Mouse (Mus musculus): ENCODE results near the gene Osbpl2. TPM values are rescaled to one million over a fixed set of nuclear protein-coding genes. Genes with fewer than 3 reads are reported as not detected.
A peak's percentile ranks its signal among the peaks of the same experiment; 100 is the strongest.

Gene Osbpl2
- total RNA-seq, 2 experiments from 2014 or later: 30.2 to 34.0 TPM

DNA sequence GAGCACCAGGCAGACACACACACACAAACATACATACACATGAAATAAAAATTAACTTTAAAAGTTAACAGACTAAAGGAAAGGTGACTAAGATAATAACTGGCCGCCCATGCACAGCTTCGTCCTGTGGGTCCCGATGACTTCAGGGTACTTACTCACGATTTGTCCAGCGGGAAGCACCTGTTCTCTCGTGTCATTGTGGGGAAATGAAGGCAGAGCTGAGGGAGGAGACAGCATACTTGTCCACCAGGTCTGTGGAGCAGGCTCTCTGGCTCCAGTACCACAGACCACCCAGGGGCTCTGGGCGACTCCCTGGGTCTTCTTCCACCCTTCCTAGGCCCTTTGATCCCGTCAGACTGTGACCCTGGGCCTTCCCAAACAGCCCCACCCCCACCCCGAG lies 82.2 kb downstream of the Osbpl2 start:
- DNase-seq: no peak

- DNase-seq: no peak
Measured at GRCm38 (mm10) chr2:180202263-180202662, 83.2 kb downstream of the Osbpl2 start.

DNA sequence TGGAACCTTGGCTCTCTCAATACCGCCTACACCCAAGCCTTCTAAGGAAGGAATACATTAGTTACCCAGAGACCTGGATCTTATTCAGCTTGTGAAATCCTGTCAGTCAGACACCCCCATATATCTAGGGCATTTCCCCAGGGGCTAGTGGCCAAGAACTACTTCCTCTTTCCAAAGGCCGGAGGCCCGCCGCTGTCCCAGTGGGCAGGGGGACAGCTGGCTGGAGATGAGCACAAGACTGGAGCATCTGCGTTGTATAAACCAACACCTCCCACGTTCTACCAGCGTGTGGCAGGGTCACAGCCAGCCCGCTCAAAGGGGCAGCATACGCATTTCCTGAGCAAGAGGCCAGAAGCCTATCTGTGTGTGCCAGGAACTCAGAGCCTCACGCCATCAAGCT lies 83.7 kb downstream of the Osbpl2 start:
- DNase-seq: no peak

GRCm38 (mm10) chr2:180204501-180204900 lies 85.4 kb downstream of the Osbpl2 start:
- DNase-seq: no peak

- DNase-seq: no peak
Measured at GRCm38 (mm10) chr2:180205083-180205955, 86.2 kb downstream of the Osbpl2 start.

GRCm38 (mm10) chr2:180205956-180206280 lies 86.8 kb downstream of the Osbpl2 start:
- DNase-seq: no peak

DNA sequence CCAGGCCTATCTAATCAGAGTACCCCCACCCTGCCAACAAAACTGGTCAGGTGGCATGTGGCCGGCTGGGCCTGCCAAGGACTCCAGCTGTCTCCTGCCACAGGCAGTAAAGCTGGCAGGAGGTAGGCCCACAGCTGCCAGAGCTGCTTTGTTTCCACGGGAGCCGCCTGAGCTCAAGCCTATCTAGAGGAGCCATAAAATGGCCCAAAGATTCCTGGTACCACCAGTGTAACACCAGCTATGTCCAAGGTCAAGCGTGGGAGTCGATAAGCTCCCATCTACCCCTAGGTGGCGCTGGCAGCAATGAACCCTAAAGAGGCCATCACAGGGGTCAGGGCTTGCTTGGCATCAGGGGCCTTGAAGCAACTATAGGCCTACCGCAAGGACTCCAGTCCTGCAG lies 88.7 kb downstream of the Osbpl2 start:
- peak; percentile 70 for DNase-seq

DNA sequence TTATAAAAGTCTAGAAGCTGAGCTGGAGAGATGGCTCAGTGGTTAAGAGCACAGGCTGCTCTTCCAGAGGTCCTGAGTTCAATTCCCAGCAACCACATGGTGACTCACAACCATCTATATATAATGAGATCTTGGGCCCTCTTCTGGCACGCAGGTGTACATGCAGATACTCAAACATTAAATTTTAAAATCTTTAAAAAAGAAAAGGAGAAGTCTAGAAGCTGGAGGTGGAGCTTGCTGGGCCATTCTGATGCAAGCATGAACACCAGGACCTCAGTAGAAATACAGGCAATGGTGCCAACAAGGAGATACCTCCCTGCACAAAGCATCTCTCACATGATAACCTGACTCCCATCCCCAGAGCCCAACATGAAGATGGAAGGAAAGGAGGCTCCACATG lies 89.9 kb downstream of the Osbpl2 start:
- DNase-seq: no peak

GRCm38 (mm10) chr2:180212255-180212654 lies 93.1 kb downstream of the Osbpl2 start:
- DNase-seq: no peak

Small RNA genes within 50 kb of the gene (microRNA-seq; reads per million reads assigned to microRNA genes)
- not detected for gene Mir7005

Other genes with a start within 250 kb of the Osbpl2 start
- gene Taf4, start 142.7 kb upstream of the Osbpl2 start, total RNA-seq (2021): 10 to 100 TPM; 15.8 to 19.1 TPM
- 10 to 100 TPM; 33.2 to 35.9 TPM for gene Lsm14b, start 94.3 kb upstream of the Osbpl2 start, total RNA-seq (2021)
- gene Psma7, start 76.9 kb upstream of the Osbpl2 start, total RNA-seq (2021): 100 to 1,000 TPM; 216 to 235 TPM
- 1 to 10 TPM; 5.1 to 5.9 TPM for gene Ss18l1, start 76.8 kb upstream of the Osbpl2 start, total RNA-seq (2021)
- gene Mtg2, start 48.7 kb upstream of the Osbpl2 start, total RNA-seq (2021): 10 to 100 TPM; 13.1 to 18.9 TPM
- under 1 TPM; 0.09 to 0.76 TPM for gene Hrh3, start 14.8 kb upstream of the Osbpl2 start, total RNA-seq (2021)
- 100 to 1,000 TPM; 102 to 111 TPM for gene Adrm1, start 52.2 kb downstream of the Osbpl2 start, total RNA-seq (2021)
- gene Lama5, start 106.6 kb downstream of the Osbpl2 start, total RNA-seq (2021): 10 to 100 TPM; 35.6 to 39.0 TPM
- gene Rps21, start 138.1 kb downstream of the Osbpl2 start, total RNA-seq (2021): 100 to 1,000 TPM; 772 to 787 TPM
- gene Cables2, start 154.2 kb downstream of the Osbpl2 start, total RNA-seq (2021): 10 to 100 TPM; 17.3 to 19.8 TPM
- gene Rbbp8nl, start 170.6 kb downstream of the Osbpl2 start, total RNA-seq (2021): not detected
- under 1 TPM; 0.27 to 0.36 TPM for gene Gata5, start 215.4 kb downstream of the Osbpl2 start, total RNA-seq (2021)